8 mouse cellular contexts compared by ENCODE assay signal in the genomic region with DNA sequence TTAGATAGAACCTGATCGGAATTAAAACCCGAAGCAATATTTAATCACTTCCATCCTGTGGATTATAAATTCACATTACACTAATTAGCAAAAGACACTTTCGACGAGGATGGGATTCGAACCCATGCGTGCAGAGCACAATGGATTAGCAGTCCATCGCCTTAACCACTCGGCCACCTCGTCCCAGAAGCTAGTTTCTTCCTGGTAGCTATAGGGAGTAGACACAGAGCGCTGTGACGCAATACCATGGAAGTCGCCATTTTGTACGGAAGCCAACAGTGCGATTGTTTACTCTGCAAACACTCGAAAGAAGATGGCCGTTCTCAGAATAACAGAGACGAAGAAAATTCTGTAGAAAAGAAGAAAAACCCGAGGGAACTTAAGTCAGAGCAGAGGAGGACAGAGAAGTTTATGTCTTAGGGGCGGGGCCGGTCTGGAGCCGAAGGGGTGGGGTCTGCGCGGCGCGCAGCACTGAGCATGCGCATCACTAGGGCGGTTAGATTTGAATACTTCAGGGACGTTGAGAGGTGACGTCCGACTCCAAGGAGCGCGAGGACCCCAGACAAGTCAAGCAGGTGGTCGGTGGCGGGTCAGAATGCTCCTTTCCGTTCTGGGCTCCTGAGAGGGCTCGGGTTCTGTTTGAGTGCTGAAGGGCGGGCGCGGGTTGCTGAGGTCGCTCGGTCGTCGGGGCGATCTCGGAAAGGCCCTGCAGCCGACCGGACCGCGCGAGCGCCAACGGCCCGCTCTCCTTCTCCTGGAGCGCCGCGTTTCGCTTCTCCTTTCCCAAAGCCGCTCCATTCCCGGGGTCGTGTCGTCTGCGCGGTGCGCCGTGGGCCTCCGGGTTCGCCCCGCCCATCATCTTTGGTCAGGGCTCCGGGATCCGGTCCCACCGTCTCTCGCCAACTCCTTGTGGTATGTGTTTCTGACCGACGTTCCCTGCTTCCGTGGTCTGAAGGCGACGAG. TPM values are rescaled to one million over a fixed set of nuclear protein-coding genes. Genes with fewer than 3 reads are reported as not detected.
A peak's percentile ranks its signal among the peaks of the same experiment; 100 is the strongest.
DNase-seq lines count a peak whose midpoint lies in the region; ATAC-seq lines count a peak whose summit lies in the region.

Gene Knl1, plus strand, starts transcription at position 471 of the 963 bp plus-strand sequence.

- peak within 1 kb of the TSS; percentile 71 for H3K27ac ChIP-seq in hindbrain, embryonic 12.5 days

- no peaks in the 10 kb centered on the region for H3K9me3 ChIP-seq in hindbrain, embryonic 12.5 days (replicated peaks)

- peak; percentile 97 for ATAC-seq in hindbrain, embryonic 12.5 days (ENCODE audit: low FRiP score)

- H3K36me3 ChIP-seq in hindbrain, embryonic 12.5 days: peaks cover 5% of the 10 kb centered on the region; the same call in 1 of the 2 replicates

- peak within 1 kb of the TSS; percentile 59 for H3K9ac ChIP-seq in hindbrain, embryonic 12.5 days

- DNase-seq in Muller cell, postnatal 12 days (ENCODE audit: inconsistent ontology term): peak; percentile 95
- DNase-seq in cerebellum, adult 9-11 months: peak; percentile 93
- DNase-seq in frontal cortex, postnatal 10 days (ENCODE audit: low spot score in 2 of 2): peak; percentile 90 to 97
- peak; percentile 98 to 100 for DNase-seq in layer of hippocampus, postnatal 14 days (ENCODE audit: low spot score in 2 of 2)
- DNase-seq in lung, postnatal 14 days: peak; percentile 98
- peak; percentile 97 for DNase-seq in retina, adult 2 months (ENCODE audit: low read depth, low spot score)
- DNase-seq in thymus, postnatal 36 days: peak; percentile 90 to 92

- peaks cover 9% of the 10 kb centered on the region for H3K4me1 ChIP-seq in hindbrain, embryonic 12.5 days

- WGBS in hindbrain, embryonic 12.5 days: under 1% methylated on average over 77 of the region's 77 CpGs

- H3K4me3 ChIP-seq in hindbrain, embryonic 12.5 days: peak within 1 kb of the TSS; percentile 79

- no peaks in the 10 kb centered on the region for H3K27me3 ChIP-seq in hindbrain, embryonic 12.5 days

- H3K4me2 ChIP-seq in hindbrain, embryonic 12.5 days (replicated peaks): peak within 1 kb of the TSS; percentile 65

RNA-seq across cellular contexts. Expression of gene Knl1, which starts in this region (rescaled TPM):
- 37.8 and 39.3 TPM in 2 replicates for polyA plus RNA-seq in hindbrain, embryonic 12.5 days (2016; fragmentation: Nextera tagmentation; extraction: Ambion mirVana)
- total RNA-seq in layer of hippocampus, postnatal 14 days (2021): 1 to 10 TPM in 1 of 2 experiments, under 1 TPM in 1; 0.95 to 1.2 TPM

Comparison
In these comparisons a context has a peak if more than half of its experiments do, and no peak if none do; other contexts are left out.
1. Peak in every context shown above with its lines: DNase-seq, ATAC-seq, H3K4me3 ChIP-seq and H3K27ac ChIP-seq.